Mouse (Mus musculus): ENCODE data around the gene Olfr461.
"Not testable (repeated sequence)": the region's sequence is repeated elsewhere in the genome, so short reads cannot be mapped to it uniquely, and the experiment has no call there.

Gene Olfr461

GRCm38 (mm10) chr6:40554950-40555349, at the start of gene Olfr461:
Olfr461 (minus strand) TSS chr6:40555050.
- no peak for DNase-seq

- not testable (repeated sequence) for DNase-seq
Measured at GRCm38 (mm10) chr6:40598546-40598945, 43.7 kb upstream of the Olfr461 start.

- no peak for DNase-seq
Measured at GRCm38 (mm10) chr6:40594804-40595550, 40.1 kb upstream of the Olfr461 start.

GRCm38 (mm10) chr6:40588346-40588745, 33.5 kb upstream of the Olfr461 start:
- no peak for DNase-seq

GRCm38 (mm10) chr6:40585645-40586044, 30.8 kb upstream of the Olfr461 start, which contains the start of gene Clec5a:
Clec5a (minus strand) TSS chr6:40585821.
- no peak for DNase-seq

- DNase-seq: no peak
Measured at GRCm38 (mm10) chr6:40584336-40584735, 29.5 kb upstream of the Olfr461 start.

GRCm38 (mm10) chr6:40576305-40576704, 21.5 kb upstream of the Olfr461 start:
- DNase-seq: no peak

GRCm38 (mm10) chr6:40573618-40574017, 18.8 kb upstream of the Olfr461 start:
- DNase-seq: no peak

- no peak for DNase-seq
Measured at GRCm38 (mm10) chr6:40569187-40569586, 14.3 kb upstream of the Olfr461 start, which contains the start of gene Olfr460. Olfr460 (plus strand) TSS chr6:40569487.

- DNase-seq: no peak
Measured at GRCm38 (mm10) chr6:40544690-40545089, 10.2 kb downstream of the Olfr461 start.

GRCm38 (mm10) chr6:40519408-40519807, 35.4 kb downstream of the Olfr461 start, which contains the start of gene Prss37:
Prss37 (minus strand) TSS chr6:40519508.
- no peak for DNase-seq

- no peak for DNase-seq
Measured at GRCm38 (mm10) chr6:40493229-40493628, 61.6 kb downstream of the Olfr461 start, which contains the start of gene Tas2r108. Tas2r108 (plus strand) TSS chr6:40493529.
